In genomic region chr15:89530336-89530735, GRCm38 (mm10) we compare ENCODE assay signal across 8 mouse cellular contexts. TPM values are rescaled to one million over a fixed set of nuclear protein-coding genes. Genes with fewer than 3 reads are reported as not detected.
DNase-seq lines count a peak whose midpoint lies in the region; ATAC-seq and TF ChIP-seq lines count a peak whose summit lies in the region.

No protein-coding gene starts in this region.

- DNase-seq in cerebellum, adult 11 months, result peak; percentile 78
- peak; percentile 46 for DNase-seq in thymus, adult 2 months
- DNase-seq in thymus, adult 18-20 months, result no peak
- peak; percentile 20 for DNase-seq in hindlimb bud, embryonic 11.5 days (ENCODE audit: extremely low spot score, low read depth, low spot score)
- peak; percentile 65 for DNase-seq in liver, postnatal 0 days

- ATAC-seq in cerebellum, adult (ENCODE audit: insufficient number of reproducible peaks, low FRiP score, low TSS enrichment), result no peak
- ATAC-seq in common myeloid progenitor, adult 5-6 weeks (replicated peaks; ENCODE audit: low read depth, poor library complexity, severe bottlenecking), result peak; percentile 72; the same call in 1 of the 2 replicates
- no peak for ATAC-seq in liver, postnatal 0 days

- H3K4me1 ChIP-seq in thymus, adult 2 months (replicated peaks; ENCODE audit: control insufficient read depth, insufficient read depth, low read length), result no peaks in the 10 kb centered on the region
- no peaks in the 10 kb centered on the region for H3K4me1 ChIP-seq in liver, postnatal 0 days (ENCODE audit: insufficient read depth)
- peaks cover 4% of the 10 kb centered on the region; the same call in 1 of the 2 replicates for H3K4me1 ChIP-seq in small intestine, adult 2 months (ENCODE audit: control insufficient read depth, insufficient read depth, insufficient read length, low read length)

- H3K27ac ChIP-seq in thymus, adult 2 months (ENCODE audit: control insufficient read depth, insufficient read depth, low read length), result no peak overlapping the region
- no peak overlapping the region for H3K27ac ChIP-seq in liver, postnatal 0 days (ENCODE audit: low read depth)
- no peak overlapping the region for H3K27ac ChIP-seq in small intestine, adult 2 months (ENCODE audit: insufficient read depth, low read depth, low read length)

- H3K9ac ChIP-seq in liver, postnatal 0 days (replicated peaks), result no peak overlapping the region

- no peak for TF ChIP-seq CTCF in thymus, adult 2 months (IDR thresholded peaks at IDR 0.05; ENCODE audit: borderline replicate concordance, control insufficient read depth, extremely low read depth, insufficient read depth, low read length, poor library complexity)
- peak; percentile 94 for TF ChIP-seq CTCF in liver, postnatal 0 days (IDR thresholded peaks at IDR 0.05; ENCODE audit: low read depth)
- peak; percentile 71; the same call in 1 of the 2 replicates for TF ChIP-seq CTCF in small intestine, adult 2 months (IDR thresholded peaks at IDR 0.05; ENCODE audit: extremely low read depth, insufficient read length, insufficient replicate concordance, low read depth, low read length)

- H3K4me2 ChIP-seq in liver, postnatal 0 days (ENCODE audit: low read depth, low read length), result no peak overlapping the region

- no peaks in the 10 kb centered on the region for H3K9me3 ChIP-seq in liver, postnatal 0 days (ENCODE audit: low read length)

- no peaks in the 10 kb centered on the region for H3K27me3 ChIP-seq in thymus, adult 2 months (ENCODE audit: control insufficient read depth, insufficient read depth, low read length)
- no peaks in the 10 kb centered on the region for H3K27me3 ChIP-seq in liver, postnatal 0 days (ENCODE audit: insufficient read depth, low read length)
- H3K27me3 ChIP-seq in small intestine, adult 2 months (ENCODE audit: control insufficient read depth, insufficient read depth, low read length), result no peaks in the 10 kb centered on the region

- no peak for TF ChIP-seq POLR2A in thymus, adult 2 months (IDR thresholded peaks at IDR 0.05; ENCODE audit: control insufficient read depth, extremely low read depth, insufficient read depth, low read length, poor library complexity)
- no peak for TF ChIP-seq POLR2A in small intestine, adult 2 months (IDR thresholded peaks at IDR 0.05; ENCODE audit: low read depth, low read length)

- WGBS in thymus, adult 2 months, result 42% methylated on average over 4 of the region's 4 CpGs
- WGBS in liver, postnatal 0 days (ENCODE audit: insufficient replicate concordance), result 22% methylated on average over 4 of the region's 4 CpGs
- 14% methylated on average over 4 of the region's 4 CpGs for WGBS in small intestine, adult 2 months

- TF ChIP-seq EP300 in liver, postnatal 0 days (IDR thresholded peaks at IDR 0.05; ENCODE audit: low read depth), result no peak

- H3K36me3 ChIP-seq in thymus, adult 2 months (ENCODE audit: control insufficient read depth, insufficient read depth, low read length), result no peaks in the 10 kb centered on the region
- no peaks in the 10 kb centered on the region for H3K36me3 ChIP-seq in liver, postnatal 0 days (replicated peaks; ENCODE audit: insufficient read depth, low read length)
- H3K36me3 ChIP-seq in small intestine, adult 2 months (ENCODE audit: control insufficient read depth, insufficient read depth, low read length), result no peaks in the 10 kb centered on the region

- H3K4me3 ChIP-seq in thymus, adult 2 months (ENCODE audit: control insufficient read depth, insufficient read depth, low read length), result no peak overlapping the region
- H3K4me3 ChIP-seq in liver, postnatal 0 days (ENCODE audit: low read depth, low read length), result no peak overlapping the region
- no peak overlapping the region for H3K4me3 ChIP-seq in small intestine, adult 2 months (ENCODE audit: low read depth, low read length)

RNA-seq across cellular contexts. Expression of gene Shank3, which starts 30.9 kb away (rescaled TPM):
- 6.8 and 8.2 TPM in 2 replicates for polyA plus RNA-seq in thymus, adult 2 months (2012; rRNA removed)
- total RNA-seq in common myeloid progenitor, adult 5-6 weeks (2017), result 10.2 and 14.9 TPM in 2 replicates
- 0.27 and 0.81 TPM in 2 replicates for polyA plus RNA-seq in liver, postnatal 0 days (2015; fragmentation: Nextera tagmentation; extraction: Ambion mirVana)
- 6.4 and 10.2 TPM in 2 replicates for polyA plus RNA-seq in small intestine, adult 2 months (2012; rRNA removed)

RNA-seq across cellular contexts. Expression of gene Acr, which starts 37.8 kb away (rescaled TPM):
- 0.15 and 0.16 TPM in 2 replicates for polyA plus RNA-seq in thymus, adult 2 months (2012; rRNA removed)
- total RNA-seq in common myeloid progenitor, adult 5-6 weeks (2017), result not detected in 2 replicates
- 0.09 TPM in 1 of 2 replicates, not detected in the other for polyA plus RNA-seq in liver, postnatal 0 days (2015; fragmentation: Nextera tagmentation; extraction: Ambion mirVana)
- 0.19 and 0.56 TPM in 2 replicates for polyA plus RNA-seq in small intestine, adult 2 months (2012; rRNA removed)

RNA-seq across cellular contexts. Expression of gene Arsa, which starts 53.1 kb away (rescaled TPM):
- polyA plus RNA-seq in thymus, adult 2 months (2012; rRNA removed), result 37.9 and 43.0 TPM in 2 replicates
- 9.4 and 12.9 TPM in 2 replicates for total RNA-seq in common myeloid progenitor, adult 5-6 weeks (2017)
- polyA plus RNA-seq in liver, postnatal 0 days (2015; fragmentation: Nextera tagmentation; extraction: Ambion mirVana), result 4.7 and 5.5 TPM in 2 replicates
- polyA plus RNA-seq in small intestine, adult 2 months (2012; rRNA removed), result 15.6 and 30.4 TPM in 2 replicates

Comparison
In these comparisons a context has a peak if more than half of its experiments do, and no peak if none do; other contexts are left out.
1. DNase-seq: peak in cerebellum, adult 11 months (single experiment), thymus, adult 2 months (single experiment), hindlimb bud, embryonic 11.5 days (single experiment) and liver, postnatal 0 days (single experiment); none in thymus, adult 18-20 months (0 of 2).